Mouse (Mus musculus) ES-Bruce4 (cell line): ENCODE results near the gene Cyba. TPM values are rescaled to one million over a fixed set of nuclear protein-coding genes. Genes with fewer than 3 reads are reported as not detected.

Experiments used
- H3K27ac ChIP-seq: 2 replicates; pipeline ENCODE4 v1.5.1; 2012; ENCODE audit warnings: low read length, inconsistent platforms; ENCODE audit not compliant: insufficient read depth
- H3K27me3 ChIP-seq: 2 replicates; pipeline ENCODE4 v1.6.1; 2012; ENCODE audit warnings: mild to moderate bottlenecking, low read length, inconsistent platforms; ENCODE audit not compliant: control insufficient read depth, poor library complexity, insufficient read depth, severe bottlenecking
- H3K36me3 ChIP-seq: 2 replicates; pipeline ENCODE4 v1.6.1; 2012; ENCODE audit warnings: inconsistent platforms, mild to moderate bottlenecking, low read length, moderate library complexity; ENCODE audit not compliant: control insufficient read depth, poor library complexity, insufficient read depth, severe bottlenecking
- H3K4me1 ChIP-seq: one replicate; pipeline ENCODE4 v1.8.1; 2011; ENCODE audit warnings: low read length; ENCODE audit not compliant: control insufficient read depth, insufficient read depth
- H3K4me3 ChIP-seq: 2 replicates; pipeline ENCODE4 v1.5.1; 2011; ENCODE audit warnings: low read depth, mild to moderate bottlenecking, low read length
- H3K9ac ChIP-seq: 2 replicates; pipeline ENCODE4 v1.6.1; 2012; ENCODE audit warnings: low read depth, mild to moderate bottlenecking, inconsistent platforms; ENCODE audit not compliant: poor library complexity, severe bottlenecking
- H3K9me3 ChIP-seq: replicated peaks from 2 replicates; pipeline ENCODE4 v1.6.1; 2012; ENCODE audit warnings: mild to moderate bottlenecking, low read length, inconsistent platforms; ENCODE audit not compliant: control insufficient read depth, poor library complexity, insufficient read depth, severe bottlenecking
- CTCF ChIP-seq: IDR thresholded peaks from one replicate; pipeline ENCODE4 v1.8.1; 2011; ENCODE audit warnings: low read depth, low read length
- EP300 ChIP-seq: IDR thresholded peaks from 2 replicates; pipeline ENCODE4 v1.6.1; 2011; ENCODE audit warnings: low read depth, low read length; ENCODE audit not compliant: insufficient read depth
- POLR2A ChIP-seq: IDR thresholded peaks from one replicate; pipeline ENCODE4 v1.8.1; 2011; ENCODE audit warnings: low read length; ENCODE audit not compliant: insufficient read depth
- polyA plus RNA-seq: library from polyadenylated mRNA; stranded (reverse); fragments of >200 nt; gene quantifications from 2 replicates; pipeline ENCODE4 v1.2.4, GENCODE M21; 2011; ENCODE audit warnings: low read depth; ENCODE audit not compliant: missing spikeins, insufficient read depth, insufficient read length

The Cyba gene
- polyA plus RNA-seq, 1 experiment, result 76.1 TPM

- TF ChIP-seq EP300 (no peak), CTCF (no peak)
- H3K9me3 ChIP-seq, result no peaks in the 10 kb centered on the region
- H3K36me3 ChIP-seq, result peaks cover 71% of the 10 kb centered on the region
- no peak overlapping the region for H3K27ac ChIP-seq
- H3K9ac ChIP-seq, result no peak overlapping the region
- no peaks in the 10 kb centered on the region for H3K4me1 ChIP-seq
- H3K4me3 ChIP-seq, result no peak overlapping the region
- no peaks in the 10 kb centered on the region for H3K27me3 ChIP-seq
Observed at GRCm38 (mm10) chr8:122383039-122383438, 49.7 kb downstream of the Cyba start.

- Histone ChIP-seq H3K9ac (peak within 1 kb of the TSS; percentile 76), H3K4me3 (peak within 1 kb of the TSS; percentile 84), H3K9me3 (no peaks in the 10 kb centered on the region), H3K27ac (no peak within 1 kb of the TSS), H3K36me3 (peaks cover 31% of the 10 kb centered on the region), H3K4me1 (no peaks in the 10 kb centered on the region), H3K27me3 (no peaks in the 10 kb centered on the region)
- TF ChIP-seq POLR2A (peak; percentile 96), CTCF (no peak)
Observed at GRCm38 (mm10) chr8:122376365-122377231, 56.1 kb downstream of the Cyba start, which contains the start of gene Zc3h18. Zc3h18 (plus strand) TSS chr8:122376609.

- H3K27me3 ChIP-seq, result no peaks in the 10 kb centered on the region
- H3K9me3 ChIP-seq, result no peaks in the 10 kb centered on the region
- no peaks in the 10 kb centered on the region for H3K4me1 ChIP-seq
- H3K9ac ChIP-seq, result peak overlapping the region; percentile 76
- peak overlapping the region; percentile 46 for H3K4me3 ChIP-seq
- TF ChIP-seq POLR2A, result no peak
- no peak for TF ChIP-seq EP300
- TF ChIP-seq CTCF, result no peak
- H3K36me3 ChIP-seq, result peaks cover 25% of the 10 kb centered on the region
- no peak overlapping the region for H3K27ac ChIP-seq
Observed at GRCm38 (mm10) chr8:122375751-122376364, 56.9 kb downstream of the Cyba start.

GRCm38 (mm10) chr8:122375320-122375719 lies 57.4 kb downstream of the Cyba start:
- Histone ChIP-seq H3K27ac (no peak overlapping the region), H3K4me1 (no peaks in the 10 kb centered on the region), H3K9me3 (no peaks in the 10 kb centered on the region), H3K36me3 (peaks cover 21% of the 10 kb centered on the region), H3K27me3 (no peaks in the 10 kb centered on the region), H3K9ac (peak overlapping the region; percentile 76), H3K4me3 (peak overlapping the region; percentile 0; the same call in 1 of the 2 replicates)
- TF ChIP-seq EP300 (no peak), CTCF (no peak), POLR2A (no peak)

Other genes starting within 250 kb of the Cyba start
- 15.5 and 16.8 TPM in 2 replicates for gene Zfpm1, start 150.8 kb downstream of the Cyba start, polyA plus RNA-seq
- not detected in 2 replicates for gene Trhr2, start 72.2 kb downstream of the Cyba start, polyA plus RNA-seq
- 67.1 and 67.2 TPM in 2 replicates for gene Zc3h18, start 56.3 kb downstream of the Cyba start, polyA plus RNA-seq
- not detected in 2 replicates for gene Il17c, start 10.9 kb downstream of the Cyba start, polyA plus RNA-seq
- gene Mvd, start 10.5 kb upstream of the Cyba start, polyA plus RNA-seq, result 60.4 and 61.6 TPM in 2 replicates
- 10.1 and 10.2 TPM in 2 replicates for gene Snai3, start 27.8 kb upstream of the Cyba start, polyA plus RNA-seq
- gene Rnf166, start 43.1 kb upstream of the Cyba start, polyA plus RNA-seq, result 15.6 and 17.1 TPM in 2 replicates
- gene Ctu2, start 43.2 kb upstream of the Cyba start, polyA plus RNA-seq, result 40.0 and 44.2 TPM in 2 replicates
- 59.4 and 61.6 TPM in 2 replicates for gene Piezo1, start 118.4 kb upstream of the Cyba start, polyA plus RNA-seq
- 63.7 and 68.6 TPM in 2 replicates for gene Cdt1, start 135.1 kb upstream of the Cyba start, polyA plus RNA-seq
- 325 and 344 TPM in 2 replicates for gene Aprt, start 144.0 kb upstream of the Cyba start, polyA plus RNA-seq
- 11.9 and 12.8 TPM in 2 replicates for gene Galns, start 178.5 kb upstream of the Cyba start, polyA plus RNA-seq
- gene Trappc2l, start 178.7 kb upstream of the Cyba start, polyA plus RNA-seq, result 19.3 and 30.5 TPM in 2 replicates
- gene Pabpn1l, start 189.8 kb upstream of the Cyba start, polyA plus RNA-seq, result not detected in 2 replicates